Mouse (Mus musculus): ENCODE measurements at regions not wholly inside any gene's neighbourhood (a gene's known extent, or its start where the extent isn't known, plus 50 kb on each side); places are given as distances from the start of the nearest gene placed in this dataset.

DNA sequence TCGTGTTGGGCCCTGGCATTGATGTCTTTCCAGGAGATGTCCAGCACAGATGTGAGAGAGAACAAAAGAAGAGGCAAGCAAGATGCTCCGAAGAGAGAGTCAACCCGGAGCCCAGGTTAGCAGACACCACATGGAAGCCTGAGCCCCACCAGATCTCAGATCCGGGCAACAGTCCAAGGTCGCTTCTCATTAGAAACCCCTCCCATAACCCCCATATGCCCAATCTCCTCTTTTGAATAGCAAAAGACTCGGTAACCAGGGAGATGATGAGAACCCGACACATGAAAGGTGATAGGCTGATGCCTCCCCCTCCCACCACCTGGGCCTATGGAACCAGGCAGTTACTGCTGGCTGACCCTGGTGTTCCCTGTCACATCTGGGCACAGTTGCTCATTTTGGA is 155.7 kb upstream of the Igsf21 start:
- DNase-seq (ENCODE audit: low spot score in 2 of 2): no peak

DNA sequence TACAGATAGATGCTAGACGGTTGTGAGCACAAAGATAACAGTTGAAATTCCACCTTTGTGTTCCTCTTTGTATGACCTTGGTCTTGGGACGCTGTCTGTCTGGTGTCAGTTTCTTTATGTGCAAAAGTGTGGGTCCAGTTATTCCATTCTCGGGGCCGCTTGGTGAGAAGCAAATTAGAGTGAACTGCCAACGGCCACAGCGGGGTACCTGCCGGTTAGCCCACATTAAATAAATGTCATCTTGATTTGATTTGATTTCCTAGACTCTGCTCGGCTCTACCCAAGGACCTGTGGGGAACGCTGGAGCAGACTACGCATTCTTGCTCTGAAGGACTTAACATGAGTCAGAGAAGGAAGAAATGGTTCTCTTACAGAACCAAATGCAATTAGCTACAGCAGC is 155.0 kb upstream of the Igsf21 start:
- DNase-seq (ENCODE audit: low spot score in 2 of 2): no peak

DNA sequence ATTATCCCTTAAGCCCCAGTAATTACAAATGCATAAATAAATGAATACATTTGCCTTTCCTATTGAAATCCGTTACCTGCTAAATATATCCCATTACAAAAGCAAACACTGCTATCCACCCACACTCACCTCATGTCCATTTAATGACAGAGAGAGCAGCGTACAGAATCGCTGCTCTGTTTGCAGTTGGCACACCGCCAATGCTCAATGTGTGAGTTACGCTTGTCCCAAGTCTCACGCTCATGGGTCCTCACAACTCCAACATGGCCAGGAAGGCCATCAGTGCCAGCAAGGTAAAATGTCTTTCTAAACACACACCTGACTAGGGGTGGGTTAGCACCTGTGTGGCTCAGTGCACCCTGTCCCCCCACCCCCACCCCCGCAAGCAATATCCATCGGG is 150.0 kb upstream of the Igsf21 start:
- no peak for DNase-seq (ENCODE audit: low spot score in 2 of 2)

DNA sequence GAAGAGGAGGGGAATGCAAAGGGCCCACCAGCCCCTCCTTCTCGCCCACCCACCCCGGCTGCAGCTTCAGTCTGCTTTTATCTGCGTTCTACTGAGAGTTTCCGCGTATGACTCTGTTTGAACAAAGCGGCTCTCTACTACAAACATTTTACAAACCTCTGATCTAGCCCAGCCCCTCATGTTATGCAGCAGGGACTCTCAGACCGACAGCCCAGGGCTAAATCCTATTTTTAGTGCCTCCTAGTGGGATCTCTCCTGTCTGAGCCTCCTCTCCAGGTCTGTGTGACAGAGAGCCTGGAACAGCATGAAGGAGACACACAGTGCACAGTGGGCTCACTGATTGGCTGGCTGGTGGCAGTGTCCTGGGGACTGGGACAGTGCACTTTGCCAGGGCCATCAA is 145.7 kb upstream of the Igsf21 start:
- DNase-seq (ENCODE audit: low spot score in 2 of 2): no peak

DNA sequence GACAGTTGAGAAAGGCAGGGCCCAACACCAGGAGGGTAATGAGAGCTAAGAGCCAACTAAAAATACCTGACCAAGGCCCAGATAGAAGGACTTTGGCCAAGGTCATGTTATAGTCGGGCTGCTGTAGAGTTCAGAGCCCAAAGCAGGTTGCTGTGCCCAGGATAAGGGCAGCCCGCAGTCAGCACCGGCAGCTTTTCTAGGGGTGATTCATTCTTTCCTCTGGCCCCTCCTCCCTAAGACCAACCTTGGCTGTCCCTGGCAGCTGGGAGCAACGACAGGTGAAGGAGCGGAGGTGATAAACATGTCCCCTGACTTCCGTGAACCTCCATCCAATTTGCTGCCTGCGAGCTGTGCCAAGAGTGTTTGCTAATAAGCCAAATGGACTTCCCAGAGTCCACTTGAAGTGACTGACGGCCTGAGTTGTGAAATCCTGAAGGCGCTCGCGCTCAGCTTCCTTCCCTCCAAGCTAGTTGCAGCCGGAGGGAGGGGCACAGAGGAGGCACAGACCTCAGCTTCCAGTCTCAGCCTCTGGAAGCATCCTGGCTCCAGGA is 144.2 kb upstream of the Igsf21 start:
- no peak for DNase-seq (ENCODE audit: low spot score in 2 of 2)

DNA sequence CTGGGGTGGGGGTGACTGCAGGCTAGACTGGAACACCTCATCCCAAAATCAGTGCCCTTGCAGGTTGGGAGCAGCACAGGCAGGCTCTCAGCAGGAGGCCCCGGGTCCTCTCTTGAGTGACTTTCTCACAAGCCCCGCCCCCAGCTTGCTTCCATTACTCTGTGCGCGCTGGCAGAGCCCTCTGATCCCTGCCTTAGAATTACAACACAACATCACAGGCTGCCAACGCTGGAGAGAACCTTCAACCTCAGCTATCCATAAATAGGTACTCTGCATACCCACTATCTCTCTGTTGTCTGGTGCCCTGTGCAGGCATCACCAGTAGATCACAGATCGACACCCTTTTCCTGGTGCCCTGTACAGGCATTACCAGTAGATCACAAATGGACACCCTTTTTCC is 139.1 kb upstream of the Igsf21 start:
- no peak for DNase-seq (ENCODE audit: low spot score in 2 of 2)

DNA sequence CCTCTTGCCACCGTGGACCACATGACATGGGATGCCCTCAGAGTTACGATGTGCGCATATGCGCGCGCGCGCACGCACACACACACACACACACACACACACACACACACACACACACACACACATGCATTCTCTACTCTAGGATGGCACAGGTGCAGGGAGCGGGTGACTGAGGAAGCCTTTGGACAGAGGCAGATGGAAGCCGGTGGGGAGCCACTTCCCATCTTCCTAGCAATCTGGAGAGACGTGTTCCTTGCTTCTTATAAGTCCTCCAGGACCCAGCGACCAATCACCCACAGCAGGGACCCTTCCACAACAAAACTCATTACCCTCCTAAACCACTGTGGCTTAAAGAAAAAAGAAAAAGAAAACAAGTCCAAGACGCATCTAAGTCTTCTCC is 138.6 kb upstream of the Igsf21 start:
- no peak for DNase-seq (ENCODE audit: low spot score in 2 of 2)

DNA sequence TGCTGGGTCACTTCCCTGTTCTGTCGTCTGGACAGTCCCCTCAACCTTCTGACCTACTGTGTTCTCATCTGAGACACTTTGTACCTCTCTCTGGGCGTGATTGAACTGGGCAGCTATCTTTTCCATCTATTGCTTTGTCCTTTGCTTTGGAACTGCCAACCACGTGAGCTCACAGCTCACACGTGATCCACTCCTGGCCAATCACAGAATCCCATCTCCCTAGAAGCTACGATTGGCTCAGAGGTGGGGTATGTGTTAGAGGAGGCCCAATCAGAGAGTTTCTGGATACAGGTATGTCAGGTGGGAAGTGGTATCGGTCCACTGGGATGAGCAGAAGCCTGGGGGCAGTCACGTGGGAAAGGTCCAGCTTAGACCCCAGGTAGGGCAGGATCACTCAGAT is 137.0 kb upstream of the Igsf21 start:
- no peak for DNase-seq (ENCODE audit: low spot score in 2 of 2)

DNA sequence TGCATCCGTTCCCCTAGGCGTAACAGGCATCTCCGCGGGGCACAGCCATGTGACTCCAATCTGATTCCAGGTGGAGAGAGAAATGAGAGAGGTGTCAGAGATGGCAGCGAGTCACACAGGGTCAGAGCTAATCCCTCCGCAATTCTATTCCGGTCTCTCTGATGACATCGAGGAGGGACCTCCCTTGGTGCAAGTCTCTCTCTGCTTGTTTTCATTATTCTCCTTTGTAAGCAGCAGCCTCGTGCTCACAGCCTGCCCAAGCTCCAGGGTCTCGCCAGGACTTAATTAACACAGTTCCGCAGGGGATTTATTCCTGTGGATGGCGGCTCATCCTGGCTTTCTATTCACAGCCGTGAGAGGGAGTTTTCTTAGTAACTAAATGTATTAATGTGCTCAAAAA is 134.1 kb upstream of the Igsf21 start:
- DNase-seq (ENCODE audit: low spot score in 2 of 2): no peak

DNA sequence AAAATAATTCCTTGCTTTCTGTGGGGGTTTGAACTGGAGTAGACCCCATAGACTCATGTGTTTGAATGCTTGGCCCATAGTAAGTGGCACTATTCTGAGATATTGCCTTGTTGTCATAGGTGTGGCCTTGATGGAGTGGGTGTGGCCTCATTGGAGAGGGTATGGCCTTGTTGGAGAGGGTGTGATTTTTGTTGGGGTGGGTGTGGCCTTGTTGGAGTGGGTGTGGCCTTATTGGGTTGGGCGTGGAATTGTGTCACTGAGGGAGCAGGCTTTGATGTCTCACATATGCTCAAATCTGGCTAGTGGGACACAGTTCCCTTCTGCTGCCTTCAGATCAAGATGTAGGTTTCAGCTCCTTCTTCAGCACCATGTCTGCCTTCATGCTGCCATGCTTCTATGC is 131.4 kb upstream of the Igsf21 start:
- no peak for DNase-seq (ENCODE audit: low spot score in 2 of 2)

DNA sequence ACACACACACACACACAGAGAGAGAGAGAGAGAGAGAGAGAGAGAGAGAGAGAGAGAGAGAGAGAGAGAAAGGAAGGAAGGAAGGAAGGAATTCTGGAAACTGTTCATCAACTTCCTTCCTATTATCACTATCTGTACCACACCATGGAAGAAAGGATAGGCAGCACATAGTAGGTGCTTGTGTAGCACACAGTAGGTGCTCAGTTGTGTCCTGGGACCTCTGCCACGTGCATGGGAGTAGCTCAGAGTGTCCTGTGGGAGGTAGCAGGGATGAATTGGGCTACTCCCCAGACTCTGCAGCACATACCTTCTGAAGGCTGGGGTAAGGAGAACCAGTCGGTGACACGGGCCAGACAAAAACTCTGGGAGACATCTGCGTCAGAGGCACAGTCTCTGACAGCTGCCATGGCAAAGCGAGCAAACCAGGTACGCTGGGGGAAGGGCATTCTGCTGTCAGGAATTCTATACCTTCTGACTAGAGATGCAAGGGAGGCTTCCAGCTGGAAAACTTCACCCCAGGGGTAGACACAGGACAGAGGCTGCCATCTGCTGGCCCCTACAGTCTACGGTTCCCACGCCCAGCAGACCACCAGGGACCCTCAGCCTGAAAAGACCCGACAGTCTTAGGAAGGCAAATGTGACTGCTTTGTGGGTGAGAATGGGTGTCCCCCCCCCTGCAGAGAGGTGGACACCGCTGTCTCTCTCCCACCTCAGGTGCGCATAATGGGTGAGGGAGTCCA is 126.2 kb upstream of the Igsf21 start:
- no peak for DNase-seq (ENCODE audit: low spot score in 2 of 2)

DNA sequence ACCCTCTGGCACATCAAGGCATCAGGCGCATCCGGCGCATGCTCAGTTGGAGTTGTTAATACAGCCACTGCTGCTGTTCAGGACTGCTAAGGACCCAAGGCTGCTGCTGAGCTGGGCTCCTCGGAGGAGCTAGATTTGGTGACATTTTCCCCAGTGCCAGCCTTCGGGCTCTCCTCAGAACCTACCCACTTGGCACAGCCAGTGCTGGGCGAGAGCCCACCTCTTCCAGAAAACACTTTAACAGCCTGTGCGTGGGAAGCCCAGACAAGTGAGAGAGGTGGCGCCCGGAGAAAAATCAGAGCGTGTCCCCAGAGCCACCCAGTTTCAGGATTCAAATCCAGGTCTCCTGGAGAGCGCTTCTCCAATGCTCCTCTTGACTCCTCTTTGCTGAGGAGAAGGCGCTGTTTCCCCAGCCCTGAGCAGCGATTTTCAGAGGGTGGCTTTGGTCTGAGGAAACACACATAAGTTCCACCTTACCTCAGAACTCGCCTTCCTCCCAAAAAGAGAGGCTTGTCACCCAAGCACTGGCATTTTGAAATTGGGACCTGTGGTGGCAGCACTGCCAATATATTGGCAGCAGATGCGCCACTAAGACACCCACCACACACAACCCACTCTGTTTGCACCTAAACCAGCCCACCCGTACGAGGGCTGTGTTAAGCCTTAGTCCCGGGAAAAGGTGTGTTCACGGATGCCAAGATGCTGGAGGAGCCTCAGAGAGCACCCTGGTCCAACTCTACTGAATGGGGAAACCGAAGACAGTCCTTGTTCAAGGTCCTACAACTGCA is 125.0 kb upstream of the Igsf21 start:
- peak; percentile 86 to 91 for DNase-seq (ENCODE audit: low spot score in 2 of 2)

DNA sequence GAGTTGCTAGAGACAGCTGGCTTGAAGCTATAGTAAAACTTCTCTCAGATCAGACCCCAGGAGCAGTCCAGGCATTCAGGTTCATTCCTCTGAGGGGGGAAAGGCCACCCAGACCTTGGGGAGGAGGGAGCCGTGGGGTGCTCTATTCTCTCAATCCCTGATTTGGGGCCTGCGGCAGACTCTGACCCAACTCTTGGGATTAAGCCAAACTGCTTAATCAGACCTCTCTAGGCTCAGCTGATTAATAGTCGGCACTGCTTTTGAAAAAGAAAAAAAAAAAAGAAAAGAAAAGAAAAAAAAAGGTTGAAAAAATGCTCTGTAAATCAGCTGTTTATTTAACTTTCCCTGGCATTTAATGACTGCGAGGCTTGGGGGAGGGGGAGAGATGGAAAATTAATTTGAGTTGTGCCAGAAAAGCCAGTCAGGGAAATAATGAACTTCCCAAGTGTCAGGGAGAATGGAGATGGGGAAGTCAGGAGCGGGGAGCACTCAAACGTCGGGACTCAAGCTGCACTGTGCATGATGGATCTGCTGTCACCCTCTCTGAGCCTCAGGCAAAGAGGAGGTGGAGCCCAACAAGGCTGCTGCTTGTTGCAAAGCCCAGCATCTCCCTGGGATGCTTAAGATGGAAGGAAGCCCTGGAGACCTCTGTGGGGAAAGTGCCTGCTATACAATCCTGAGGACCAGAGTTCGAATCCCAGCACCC is 120.5 kb upstream of the Igsf21 start:
- DNase-seq (ENCODE audit: low spot score in 2 of 2): no peak

DNA sequence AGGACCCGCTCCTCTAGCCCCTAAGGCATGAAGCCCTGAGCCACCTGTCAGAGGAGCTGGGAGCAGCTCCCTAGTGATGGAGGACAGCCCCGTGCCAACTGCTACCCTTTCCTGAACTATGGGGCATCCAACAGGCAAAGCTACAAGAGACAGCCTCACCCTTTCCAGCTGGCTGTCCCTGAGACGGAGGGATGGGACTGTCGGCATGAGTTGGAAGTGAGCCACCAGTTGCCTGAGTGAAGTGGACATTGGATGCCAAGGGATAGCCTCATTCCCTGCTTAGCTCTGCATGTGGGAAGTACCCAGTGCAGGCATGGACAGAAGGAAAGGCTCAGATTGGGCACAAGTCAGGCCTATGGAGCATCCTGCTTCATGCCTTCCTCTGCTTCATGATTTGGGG is 112.3 kb upstream of the Igsf21 start:
- DNase-seq (ENCODE audit: low spot score in 2 of 2): no peak

DNA sequence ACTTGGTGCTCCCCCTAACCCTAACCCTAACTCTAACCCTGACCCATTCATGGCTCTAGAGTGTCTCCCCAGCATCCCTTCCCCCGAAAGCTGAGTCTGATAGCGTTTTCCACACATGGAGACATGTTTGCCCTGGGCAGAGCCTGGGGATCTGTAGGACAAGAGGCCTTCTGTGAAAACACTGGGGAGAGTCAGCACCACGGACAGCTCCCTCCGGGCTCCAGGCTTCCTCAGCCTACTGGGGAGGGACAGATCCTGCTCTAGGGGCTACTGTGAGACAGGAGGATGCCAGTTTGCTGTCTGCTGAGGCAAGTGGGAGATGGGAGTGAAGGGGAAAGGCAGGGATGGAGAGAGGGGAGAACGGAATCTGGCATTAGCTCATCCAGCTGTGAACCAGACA is 111.5 kb upstream of the Igsf21 start:
- DNase-seq (ENCODE audit: low spot score in 2 of 2): peak in 1 of 2 experiments; percentile 40

DNA sequence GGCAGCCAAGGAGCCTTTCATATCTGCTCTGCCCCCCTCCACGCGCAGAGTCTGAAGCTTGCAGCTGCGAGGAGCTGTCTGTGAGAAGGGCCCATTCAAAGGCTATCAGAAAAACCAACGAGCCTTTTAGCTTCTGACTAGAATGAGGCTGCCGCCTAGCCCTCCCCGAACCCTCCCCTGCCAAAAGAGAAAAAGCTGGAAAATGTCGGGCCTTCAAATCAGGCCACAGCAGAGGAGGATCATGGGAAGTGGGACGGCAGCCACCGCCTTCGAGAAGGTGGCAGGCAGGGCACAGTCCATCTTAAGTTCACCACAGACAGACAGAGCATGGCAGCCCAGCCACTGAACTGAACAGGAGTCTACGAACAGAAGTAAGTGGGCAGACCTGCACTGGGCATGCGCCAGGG is 108.6 kb upstream of the Igsf21 start:
- DNase-seq (ENCODE audit: low spot score in 2 of 2): peak; percentile 26 to 28

DNA sequence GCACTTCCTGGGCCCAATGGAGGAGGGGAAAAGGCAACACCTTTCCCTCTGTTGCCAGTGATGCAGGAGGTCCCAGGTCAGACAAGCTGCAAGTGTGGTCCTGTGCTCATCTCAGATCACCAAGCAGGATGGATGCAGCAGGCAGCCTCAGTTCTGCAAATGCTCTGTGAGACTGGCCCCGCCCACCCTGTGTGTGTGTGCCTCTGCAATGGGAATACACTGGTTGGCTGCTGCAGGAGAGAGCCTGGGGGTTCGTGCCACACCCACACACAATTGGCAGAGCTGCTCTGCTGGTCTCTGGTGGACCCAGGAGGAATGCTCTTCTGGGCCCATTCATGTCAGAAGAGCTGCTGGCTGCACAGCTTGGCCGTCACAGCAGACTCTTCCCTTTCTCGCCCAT is 102.2 kb upstream of the Igsf21 start:
- peak in 1 of 2 experiments; percentile 19 for DNase-seq (ENCODE audit: low spot score in 2 of 2)

DNA sequence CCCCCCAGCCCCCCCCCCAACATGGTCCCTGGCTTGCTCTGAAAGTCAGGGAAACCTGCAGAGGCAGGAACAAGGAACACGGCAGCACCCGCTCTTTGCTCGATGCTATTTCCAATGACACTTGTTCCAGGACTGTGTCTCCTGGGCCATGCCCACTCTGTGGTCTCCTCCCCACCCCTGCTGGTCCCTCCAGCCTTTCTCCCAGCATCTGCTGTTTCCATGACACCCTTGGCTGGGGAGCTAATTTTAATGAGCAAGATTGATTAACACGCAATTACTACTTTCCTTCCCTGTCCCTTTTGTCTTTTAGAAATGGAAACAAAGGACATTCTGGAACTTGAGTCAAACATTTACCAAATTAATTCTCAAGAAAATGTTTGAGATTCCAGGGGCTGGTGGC is 83.6 kb upstream of the Igsf21 start:
- no peak for DNase-seq (ENCODE audit: low spot score in 2 of 2)

DNA sequence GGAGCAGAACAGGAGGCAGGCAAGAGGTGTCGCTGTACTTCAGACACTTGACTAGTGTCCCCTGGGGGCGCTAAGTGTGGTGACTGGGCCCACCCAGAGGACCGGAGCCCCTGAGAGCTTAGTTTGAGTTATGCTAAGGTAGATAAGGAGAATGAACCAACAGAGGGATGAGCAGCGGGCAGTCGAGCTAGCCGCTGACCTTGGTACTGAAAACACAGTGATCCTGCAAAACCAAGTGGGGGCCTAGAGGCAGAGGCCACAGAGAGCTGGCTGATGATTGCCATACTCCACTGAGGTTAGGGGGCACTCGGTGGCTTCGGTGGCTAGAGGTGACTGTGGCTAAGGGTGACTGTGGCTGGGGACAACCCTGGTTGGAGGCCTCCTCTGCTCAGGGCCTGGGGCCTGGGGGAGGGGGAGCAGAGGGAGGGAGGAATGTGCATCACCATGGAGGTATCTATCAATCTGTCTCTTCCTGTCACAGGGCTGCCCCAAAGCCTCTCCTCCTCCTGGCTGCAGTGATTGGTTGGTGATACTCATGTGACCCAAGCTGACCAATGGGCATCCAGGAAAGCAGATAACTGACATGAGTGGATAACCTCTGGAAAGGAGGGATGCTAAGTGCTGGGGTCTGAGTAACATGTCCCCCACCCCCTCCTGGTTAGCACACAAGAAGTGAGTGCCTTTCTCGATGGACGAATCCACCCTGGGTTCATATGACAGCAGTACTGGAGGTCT is 80.3 kb upstream of the Igsf21 start:
- DNase-seq (ENCODE audit: low spot score in 2 of 2): no peak

DNA sequence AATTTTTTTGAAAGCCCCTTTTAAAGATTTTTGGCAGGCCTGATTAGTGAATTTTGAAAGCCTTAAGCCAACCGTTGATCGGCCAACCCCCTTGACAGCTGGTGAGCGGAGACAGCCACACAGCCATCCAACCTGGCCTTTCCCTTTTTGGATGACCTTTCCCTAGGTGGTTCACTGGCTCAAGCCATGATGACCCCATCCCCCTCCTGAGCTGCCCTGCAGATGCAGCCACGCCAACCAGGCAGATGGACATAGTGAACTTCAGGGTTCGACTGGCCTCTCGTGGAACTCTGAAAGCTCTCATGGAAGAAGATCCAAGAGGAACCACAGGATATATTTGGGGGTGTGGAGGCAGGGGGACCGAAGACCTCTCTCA is 79.1 kb upstream of the Igsf21 start:
- DNase-seq (ENCODE audit: low spot score in 2 of 2): no peak

DNA sequence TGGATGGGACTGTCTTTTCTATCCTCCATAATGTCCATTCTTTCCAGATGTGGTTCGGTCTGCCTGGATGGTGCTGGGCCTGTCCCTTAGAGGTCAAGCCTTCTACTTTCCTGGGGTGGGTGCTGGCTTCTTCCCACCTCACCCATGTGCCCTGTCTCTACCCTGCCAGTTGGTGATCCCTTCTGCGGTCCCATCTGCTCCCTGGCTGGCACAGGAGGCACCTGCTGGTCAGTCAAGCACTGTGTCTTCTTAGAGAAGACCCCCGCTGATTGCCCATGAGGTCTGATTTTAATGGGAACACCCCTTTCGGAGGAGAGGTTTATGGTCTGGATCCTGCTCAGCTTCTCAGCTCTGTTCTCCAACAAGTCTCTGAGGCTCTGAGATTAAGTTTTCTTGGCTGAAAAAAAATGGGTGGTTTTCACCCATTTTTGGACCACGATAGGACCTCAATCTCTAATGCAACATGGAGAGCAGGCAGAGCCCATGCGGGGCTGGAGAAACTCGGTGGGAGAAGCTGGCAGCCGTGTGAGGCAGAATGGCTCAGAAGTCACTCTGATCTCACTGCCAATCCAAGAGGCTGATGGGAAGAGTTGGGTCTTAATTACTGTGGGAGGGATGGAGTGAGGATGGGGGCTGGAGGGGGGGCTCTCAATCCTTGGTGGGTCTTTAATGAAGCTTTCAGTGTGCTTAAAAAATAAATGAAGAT is 78.5 kb upstream of the Igsf21 start:
- no peak for DNase-seq (ENCODE audit: low spot score in 2 of 2)

All from frontal cortex, postnatal 36 days (tissue).